Mouse (Mus musculus) heart, postnatal 4 days (tissue): ENCODE data around the gene Nmd3. TPM values are rescaled to one million over a fixed set of nuclear protein-coding genes. Genes with fewer than 3 reads are reported as not detected.

Source experiments
- DNase-seq: peaks from one replicate; pipeline ENCODE4 v3.0.0; 2021
- total RNA-seq, 2 experiments: library from RNA; stranded (reverse); gene quantifications; 2 replicates each; pipeline ENCODE4 v1.2.3; 2021

Nmd3 gene
- total RNA-seq, 2 experiments from 2014 or later, result 65.3 to 67.8 TPM

- no peak for DNase-seq
Observed at GRCm38 (mm10) chr3:69763630-69764565, 42.1 kb downstream of the Nmd3 start.

GRCm38 (mm10) chr3:69765206-69765605 is 43.4 kb downstream of the Nmd3 start:
- DNase-seq, result no peak

GRCm38 (mm10) chr3:69769150-69769549 is 47.4 kb downstream of the Nmd3 start:
- DNase-seq, result no peak

GRCm38 (mm10) chr3:69773356-69773755 is 51.6 kb downstream of the Nmd3 start:
- no peak for DNase-seq

- no peak for DNase-seq
Observed at GRCm38 (mm10) chr3:69779246-69779796, 57.5 kb downstream of the Nmd3 start.

GRCm38 (mm10) chr3:69792823-69793417 is 71.1 kb downstream of the Nmd3 start:
- DNase-seq, result no peak

GRCm38 (mm10) chr3:69797533-69797932 is 75.7 kb downstream of the Nmd3 start:
- no peak for DNase-seq

GRCm38 (mm10) chr3:69797969-69798368 is 76.2 kb downstream of the Nmd3 start:
- DNase-seq, result no peak

- DNase-seq, result no peak
Observed at GRCm38 (mm10) chr3:69799096-69799495, 77.3 kb downstream of the Nmd3 start.

GRCm38 (mm10) chr3:69800829-69801384 is 79.1 kb downstream of the Nmd3 start:
- no peak for DNase-seq

- DNase-seq, result no peak
Observed at GRCm38 (mm10) chr3:69803137-69803536, 81.4 kb downstream of the Nmd3 start.

Other genes starting within 250 kb of the Nmd3 start
- gene B3galnt1, start 123.0 kb upstream of the Nmd3 start, total RNA-seq, result 1 to 10 TPM; 5.2 TPM
- gene Sptssb, start 138.0 kb downstream of the Nmd3 start, total RNA-seq, result not detected